Mouse (Mus musculus) cerebellum, adult 11-12 months (tissue): ENCODE data around the gene Spocd1.

Source experiments
- DNase-seq: peaks from one replicate; pipeline ENCODE4 v3.0.0; 2022

Gene Spocd1

DNA sequence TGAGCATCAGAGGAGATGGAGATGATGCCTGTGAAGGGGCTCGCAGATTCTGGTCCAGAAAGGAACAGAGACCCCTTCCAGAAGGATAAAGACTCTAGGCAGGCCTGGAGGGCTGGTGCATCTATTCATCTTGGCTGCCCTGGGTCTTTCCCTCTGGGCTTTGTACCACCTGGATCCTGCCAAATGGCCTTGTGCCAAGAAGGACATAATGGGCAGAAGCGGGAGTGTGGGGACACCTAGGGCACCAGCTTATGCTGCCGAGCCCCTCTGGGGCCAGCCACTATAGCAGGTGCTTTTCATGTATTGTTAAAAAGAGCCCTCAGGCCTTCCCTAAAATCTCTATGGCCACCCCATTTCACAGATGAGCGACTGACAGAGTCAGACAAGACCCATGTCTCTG lies 49.2 kb downstream of the Spocd1 start:
- peak; percentile 33 for DNase-seq

GRCm38 (mm10) chr4:129978930-129979329 lies 49.9 kb downstream of the Spocd1 start:
- DNase-seq = no peak

GRCm38 (mm10) chr4:129981657-129982056 lies 52.6 kb downstream of the Spocd1 start:
- peak; percentile 20 for DNase-seq

GRCm38 (mm10) chr4:129983046-129983445 lies 54.0 kb downstream of the Spocd1 start:
- DNase-seq = no peak

DNA sequence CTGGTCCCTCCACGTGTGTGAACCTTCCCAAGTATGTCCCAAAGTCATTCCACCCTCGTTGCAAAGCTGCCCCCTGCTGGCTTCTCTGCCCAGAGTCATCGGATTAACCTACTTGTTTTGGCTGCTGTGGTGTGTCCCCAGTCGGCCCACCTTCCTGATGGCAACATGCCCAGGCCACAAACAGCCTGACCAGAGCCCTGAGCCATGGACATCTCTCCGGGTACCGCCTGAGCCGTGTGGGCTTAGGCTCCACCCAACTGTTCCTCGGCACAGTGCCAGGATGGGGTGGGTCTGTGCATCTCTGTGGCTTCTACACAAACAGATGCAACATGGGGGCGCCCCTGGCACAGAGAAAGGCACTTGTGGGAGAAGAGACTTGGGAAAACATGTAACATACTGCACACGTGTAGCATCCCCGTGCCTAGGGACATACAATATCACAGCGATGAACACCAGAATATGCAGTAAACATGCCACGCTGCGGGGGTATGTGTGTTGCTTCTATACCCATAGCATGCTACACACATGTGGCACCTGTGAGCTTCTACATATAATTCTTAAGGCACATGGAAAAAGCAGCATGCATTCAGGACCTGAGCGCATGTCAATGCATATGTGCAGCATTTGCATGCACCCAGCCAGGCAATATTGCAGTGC lies 54.8 kb downstream of the Spocd1 start:
- DNase-seq = peak; percentile 89

GRCm38 (mm10) chr4:129984421-129985061 lies 55.5 kb downstream of the Spocd1 start, which contains the start of gene Adgrb2:
Gene Adgrb2, plus strand, starts transcription at chr4:129984870.
- DNase-seq = peak; percentile 59

DNA sequence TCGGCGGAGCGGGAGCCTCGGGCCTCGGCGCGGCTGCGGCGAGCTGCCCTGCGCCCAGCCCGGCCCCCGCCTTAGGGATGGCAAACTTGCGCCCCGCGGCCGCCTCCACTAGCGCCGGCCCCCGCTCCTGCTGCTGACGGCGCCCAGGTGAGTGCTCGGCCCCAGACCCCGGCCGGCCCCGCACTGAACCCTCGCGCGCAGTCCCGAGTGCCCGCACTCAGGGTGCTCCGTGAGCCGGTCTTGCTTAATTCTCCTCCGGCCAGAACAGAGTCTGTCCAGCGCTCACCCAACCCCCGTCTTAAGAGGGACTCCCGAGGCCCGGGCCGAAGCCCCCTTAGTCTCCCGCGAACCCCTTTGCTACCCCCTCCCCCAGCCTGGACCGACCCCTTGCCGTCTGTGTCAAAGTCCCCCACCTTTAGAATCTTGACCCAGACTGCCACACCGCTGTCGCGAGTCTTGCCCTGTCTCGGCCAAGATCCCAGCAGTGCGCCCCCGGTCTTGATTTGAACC lies 56.2 kb downstream of the Spocd1 start:
- DNase-seq = peak; percentile 61

DNA sequence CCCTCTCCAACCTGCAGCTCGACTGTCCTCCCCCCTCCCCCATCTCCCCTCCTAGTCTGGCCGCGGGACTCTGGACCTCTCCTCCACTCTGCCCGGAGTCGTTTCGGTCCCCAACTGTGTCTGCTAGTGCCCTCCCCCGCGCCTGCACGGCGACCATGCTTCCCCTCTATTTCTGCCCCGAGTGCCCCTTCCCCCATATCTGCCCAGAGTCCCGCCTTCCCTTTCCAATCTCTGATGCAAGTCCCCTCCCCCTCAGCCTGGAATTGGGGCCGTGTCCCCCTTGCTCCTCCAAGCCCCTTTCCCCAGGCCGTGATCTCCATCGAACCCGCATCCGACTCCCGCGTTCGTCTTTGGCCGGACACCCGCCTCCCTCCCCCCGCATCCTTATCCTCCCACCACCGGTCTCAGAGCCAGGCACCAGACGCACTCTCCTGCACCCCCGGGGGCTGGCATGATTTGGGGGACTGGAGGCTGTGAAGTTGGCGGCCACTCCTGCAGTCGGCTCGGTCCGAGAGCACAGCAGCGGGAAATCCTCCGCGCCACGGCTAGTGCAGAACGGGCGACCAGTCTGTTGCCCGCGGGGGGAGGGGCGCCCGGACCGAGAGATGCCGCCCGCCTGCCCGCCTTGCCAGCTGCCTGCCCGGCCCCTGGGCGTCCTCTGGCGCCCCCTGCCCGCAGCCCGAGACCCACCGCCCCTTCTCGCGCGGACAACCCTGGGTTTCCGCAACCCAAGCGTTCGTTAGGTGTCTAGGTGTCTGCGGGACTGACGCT lies 56.8 kb downstream of the Spocd1 start:
- DNase-seq = peak; percentile 84

DNA sequence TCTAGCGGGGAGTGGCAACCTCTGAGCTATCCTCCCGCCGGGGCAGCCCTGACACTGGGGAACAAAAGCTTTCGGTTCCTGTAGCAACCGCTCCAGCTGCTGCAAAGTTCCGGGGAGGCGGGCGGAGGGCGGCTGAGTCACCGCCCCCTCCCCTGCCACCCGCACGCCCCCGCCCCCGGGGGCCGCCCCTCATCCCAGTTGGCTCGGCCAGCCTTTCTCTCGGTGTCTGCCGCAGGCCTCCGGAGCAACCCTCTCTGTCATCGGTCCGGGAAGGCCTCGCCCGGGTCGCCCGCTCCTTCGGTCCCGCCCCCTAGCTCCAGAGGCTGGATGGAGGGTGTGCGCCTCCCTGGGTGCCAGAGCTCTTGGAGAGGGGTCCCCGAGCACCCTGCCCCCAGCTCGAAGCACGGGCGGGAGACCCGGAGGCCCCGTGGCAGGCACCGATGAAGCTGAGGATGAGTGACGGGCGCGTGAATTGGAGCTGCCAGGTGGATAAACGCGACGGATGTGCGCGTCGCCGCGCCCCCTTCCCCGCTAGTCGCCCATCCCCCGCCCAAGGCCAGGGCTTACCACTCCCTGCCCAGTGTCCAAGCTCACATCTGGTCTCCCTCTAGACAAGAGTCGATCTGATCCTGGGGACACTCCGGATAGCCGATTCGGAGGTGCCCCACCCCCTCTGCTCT lies 58.9 kb downstream of the Spocd1 start:
- peak; percentile 42 for DNase-seq

DNA sequence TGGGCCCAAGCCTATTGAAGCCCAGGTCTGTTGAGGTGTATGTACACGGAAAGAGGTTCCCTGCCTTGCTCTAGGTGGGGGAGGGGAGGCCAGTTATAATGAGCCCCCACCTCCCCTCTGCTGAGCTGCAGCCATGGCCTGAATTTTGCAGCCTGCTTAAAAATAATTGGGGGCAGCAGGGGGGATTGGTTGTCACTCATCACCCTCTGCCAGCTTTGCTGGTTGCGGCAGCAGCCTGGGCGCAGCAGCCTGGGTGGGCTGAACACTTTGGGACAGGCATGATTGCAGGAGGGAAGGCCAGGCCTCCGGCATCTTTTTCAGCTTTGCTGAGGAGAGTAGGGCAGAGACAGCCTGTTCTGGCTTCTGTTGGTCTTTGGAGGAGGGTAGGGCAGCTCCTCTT lies 60.9 kb downstream of the Spocd1 start:
- peak; percentile 19 for DNase-seq

GRCm38 (mm10) chr4:129992720-129993119 lies 63.7 kb downstream of the Spocd1 start:
- DNase-seq = peak; percentile 38

- peak; percentile 73 for DNase-seq
These were observed 64.2 kb downstream of the Spocd1 start for GRCm38 (mm10) chr4:129993213-129993612.

GRCm38 (mm10) chr4:129993944-129994695 lies 65.1 kb downstream of the Spocd1 start:
- peak; percentile 51 for DNase-seq

- DNase-seq = no peak
These were observed 65.7 kb downstream of the Spocd1 start for GRCm38 (mm10) chr4:129994728-129995127.

GRCm38 (mm10) chr4:129995255-129995654 lies 66.2 kb downstream of the Spocd1 start:
- no peak for DNase-seq

DNA sequence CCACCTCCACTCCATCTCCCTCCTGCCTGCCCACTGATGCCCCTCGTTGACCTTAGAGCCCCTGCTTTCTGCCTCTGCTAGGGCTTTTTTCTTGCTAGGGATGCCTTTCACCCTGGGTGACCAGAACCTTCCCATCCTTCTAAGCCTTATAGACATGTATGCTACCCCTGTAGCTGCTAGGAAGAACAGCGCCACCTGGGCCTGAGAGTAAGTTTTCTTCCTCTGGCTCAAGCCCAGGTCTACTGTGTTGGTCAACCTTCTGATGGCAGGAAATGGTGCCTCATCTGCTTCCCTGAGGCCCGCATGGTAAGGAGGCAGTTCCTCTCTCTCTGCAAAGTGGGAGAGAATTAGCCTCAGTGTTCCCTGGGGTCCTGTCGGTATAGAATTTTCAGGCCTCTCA lies 67.0 kb downstream of the Spocd1 start:
- no peak for DNase-seq

DNA sequence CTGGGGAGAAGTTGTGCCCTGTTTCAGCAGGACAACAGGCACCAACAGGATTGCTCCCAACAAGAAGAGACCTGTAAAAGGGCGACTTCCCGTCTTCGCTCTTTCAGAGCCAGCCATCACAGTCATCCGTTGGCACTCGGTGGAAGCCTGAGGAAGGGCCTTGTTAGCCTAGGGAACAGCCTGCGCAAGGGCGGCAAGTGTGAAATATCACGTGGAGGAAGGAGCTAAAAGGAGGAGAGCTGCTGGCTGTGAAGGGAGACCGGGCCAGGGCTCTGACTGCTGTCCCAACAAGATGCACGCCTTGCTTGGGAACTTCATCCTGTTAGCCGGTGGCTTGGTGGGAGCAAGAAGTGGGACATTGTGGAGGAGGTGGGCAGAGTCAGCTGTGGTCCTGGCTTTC lies 69.1 kb downstream of the Spocd1 start:
- DNase-seq = no peak

GRCm38 (mm10) chr4:130001710-130002109 lies 72.7 kb downstream of the Spocd1 start:
- DNase-seq = no peak

GRCm38 (mm10) chr4:130002157-130002556 lies 73.1 kb downstream of the Spocd1 start:
- DNase-seq = peak; percentile 24

DNA sequence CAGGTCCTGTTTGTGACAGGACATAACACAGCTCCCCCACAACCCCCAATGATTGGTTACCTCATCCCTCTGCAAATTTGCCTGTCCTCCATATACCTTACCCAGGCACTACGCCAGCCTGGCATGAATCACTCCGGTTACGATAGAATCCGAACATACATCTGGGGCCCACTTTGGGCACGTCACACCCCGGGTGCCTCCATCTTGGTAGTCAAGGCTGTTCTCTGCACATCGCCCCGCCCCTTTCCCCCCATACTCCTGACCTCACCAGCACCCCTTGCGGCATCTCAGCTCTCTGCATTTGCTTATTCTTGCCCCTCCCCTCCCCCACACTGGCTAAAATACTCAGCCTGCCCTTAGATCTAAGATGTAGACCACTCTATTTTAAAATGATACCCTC lies 76.5 kb downstream of the Spocd1 start:
- no peak for DNase-seq

DNA sequence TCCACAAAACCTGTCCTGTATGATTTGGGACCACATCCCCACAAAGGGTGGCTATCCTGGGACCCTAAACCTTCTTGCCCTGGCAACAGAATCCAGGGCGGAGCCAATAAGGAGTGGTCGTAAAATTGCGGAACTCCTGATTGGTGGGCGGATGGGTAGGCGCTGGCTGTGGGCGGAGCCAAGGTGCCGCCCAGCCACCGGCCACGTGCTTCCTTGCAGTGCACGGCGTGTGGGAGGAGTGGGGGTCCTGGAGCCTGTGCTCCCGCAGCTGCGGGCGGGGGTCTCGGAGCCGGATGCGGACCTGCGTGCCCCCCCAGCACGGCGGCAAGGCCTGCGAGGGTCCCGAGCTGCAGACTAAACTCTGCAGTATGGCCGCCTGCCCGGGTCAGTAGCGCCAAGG lies 77.5 kb downstream of the Spocd1 start:
- DNase-seq = no peak
